Mouse (Mus musculus) kidney, embryonic 15.5 days (tissue): ENCODE results near the gene 2310030G06Rik. TPM values are rescaled to one million over a fixed set of nuclear protein-coding genes. Genes with fewer than 3 reads are reported as not detected.
A peak's percentile ranks its signal among the peaks of the same experiment; 100 is the strongest.

Experiments used
- ATAC-seq: fragments of 200-750 bp; cut with Nextera tagmentation; replicated peaks from 2 replicates; pipeline ENCODE4 v1.8.0; 2017; ENCODE audit warnings: moderate TSS enrichment; ENCODE audit not compliant: low FRiP score
- H3K27ac ChIP-seq: fragments of 300-500 bp; sonication (generic); 2 replicates; pipeline ENCODE4 v1.5.1; 2015; ENCODE audit warnings: mild to moderate bottlenecking, inconsistent platforms
- H3K27me3 ChIP-seq: fragments of 300-500 bp; sonication (generic); 2 replicates; pipeline ENCODE4 v1.6.1; 2015; ENCODE audit warnings: inconsistent platforms
- H3K36me3 ChIP-seq: fragments of 300-500 bp; sonication (generic); 2 replicates; pipeline ENCODE4 v1.6.1; 2015; ENCODE audit warnings: inconsistent platforms
- H3K4me1 ChIP-seq: fragments of 300-500 bp; sonication (generic); 2 replicates; pipeline ENCODE4 v1.6.1; 2015; ENCODE audit warnings: inconsistent platforms
- H3K4me2 ChIP-seq: fragments of 300-500 bp; sonication (generic); 2 replicates; pipeline ENCODE4 v1.6.1; 2015; ENCODE audit warnings: moderate library complexity, mild to moderate bottlenecking, inconsistent platforms
- H3K4me3 ChIP-seq: fragments of 300-500 bp; sonication (generic); replicated peaks from 2 replicates; pipeline ENCODE4 v1.5.1; 2015; ENCODE audit warnings: mild to moderate bottlenecking, inconsistent platforms
- H3K9ac ChIP-seq: fragments of 300-500 bp; sonication (generic); 2 replicates; pipeline ENCODE4 v1.6.1; 2015; ENCODE audit warnings: mild to moderate bottlenecking, inconsistent platforms
- H3K9me3 ChIP-seq: fragments of 300-500 bp; sonication (generic); replicated peaks from 2 replicates; pipeline ENCODE4 v1.6.1; 2016; ENCODE audit warnings: inconsistent platforms
- WGBS: fragments of 180-500 bp; shearing (Covaris S2); methylation state at CpG from one replicate; pipeline ENCODE4 v1.1.7; 2015; ENCODE audit warnings: mixed read lengths; 5-methylcytosine and 5-hydroxymethylcytosine counted together
- polyA plus RNA-seq: library from polyadenylated mRNA; unstranded; fragments of >200 nt; fragmentation: Nextera tagmentation; extraction: Ambion mirVana; gene quantifications from 2 replicates; pipeline ENCODE4 v1.2.1, GENCODE M21; 2015

The 2310030G06Rik gene
- polyA plus RNA-seq, 1 experiment from 2014 or later, result 8.9 TPM

DNA sequence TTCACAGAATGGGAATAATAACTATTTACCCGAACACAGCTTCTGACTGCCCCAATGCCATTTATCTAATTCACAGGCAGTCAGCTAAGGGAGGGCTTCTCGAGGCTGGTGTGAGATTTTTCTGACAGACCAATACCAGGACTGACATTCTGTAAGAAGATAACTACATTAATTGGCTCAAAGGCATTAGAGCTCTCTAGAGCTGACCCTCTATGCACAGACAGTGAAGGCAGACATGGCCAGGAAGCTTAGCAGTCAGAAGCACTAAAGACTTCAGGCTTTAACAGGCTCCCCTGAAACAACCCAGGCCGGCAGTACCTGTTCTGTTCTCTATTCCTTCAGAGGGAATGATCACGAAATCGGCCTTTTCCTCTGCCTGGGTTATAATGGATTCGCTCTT, 51.2 kb downstream of the 2310030G06Rik start:
- 83% methylated on average over 6 of the region's 6 CpGs for WGBS
- H3K9me3 ChIP-seq, result no peaks in the 10 kb centered on the region
- no peak overlapping the region for H3K27ac ChIP-seq
- H3K27me3 ChIP-seq, result peaks cover 20% of the 10 kb centered on the region
- no peak overlapping the region for H3K4me2 ChIP-seq
- H3K9ac ChIP-seq, result no peak overlapping the region
- peaks cover 34% of the 10 kb centered on the region for H3K4me1 ChIP-seq
- H3K4me3 ChIP-seq, result no peak overlapping the region
- no peaks in the 10 kb centered on the region; the same call in 1 of the 2 replicates for H3K36me3 ChIP-seq
- no peak for ATAC-seq

DNA sequence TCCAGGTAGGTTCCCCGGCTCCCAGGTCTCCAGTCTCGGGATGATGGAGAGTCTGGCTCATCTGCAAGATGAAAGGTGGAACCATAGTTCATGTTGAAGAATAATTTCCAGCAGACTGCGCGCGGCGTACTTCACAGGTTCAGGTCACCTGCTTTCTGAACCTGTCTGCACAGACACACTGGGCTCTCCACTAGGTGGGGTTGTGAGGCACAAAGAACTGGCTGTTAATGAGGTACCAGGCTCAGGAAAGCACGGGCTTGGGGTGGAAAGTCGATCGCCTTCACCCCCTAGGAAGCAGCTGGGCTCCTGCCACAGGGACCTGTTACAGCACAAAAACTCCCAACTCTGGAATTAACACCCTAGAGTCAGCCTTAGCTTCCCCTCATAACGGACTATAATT, 52.7 kb downstream of the 2310030G06Rik start:
- peaks cover 26% of the 10 kb centered on the region for H3K4me1 ChIP-seq
- H3K9me3 ChIP-seq, result no peaks in the 10 kb centered on the region
- no peak; the same call in 1 of the 2 replicates for ATAC-seq
- peaks cover 4% of the 10 kb centered on the region; the same call in 1 of the 2 replicates for H3K36me3 ChIP-seq
- H3K9ac ChIP-seq, result no peak overlapping the region
- H3K27me3 ChIP-seq, result peaks cover 5% of the 10 kb centered on the region; the same call in 1 of the 2 replicates
- H3K27ac ChIP-seq, result peak overlapping the region; percentile 41
- 18% methylated on average over 10 of the region's 10 CpGs for WGBS
- H3K4me2 ChIP-seq, result peak overlapping the region; percentile 50
- H3K4me3 ChIP-seq, result peak overlapping the region; percentile 24

DNA sequence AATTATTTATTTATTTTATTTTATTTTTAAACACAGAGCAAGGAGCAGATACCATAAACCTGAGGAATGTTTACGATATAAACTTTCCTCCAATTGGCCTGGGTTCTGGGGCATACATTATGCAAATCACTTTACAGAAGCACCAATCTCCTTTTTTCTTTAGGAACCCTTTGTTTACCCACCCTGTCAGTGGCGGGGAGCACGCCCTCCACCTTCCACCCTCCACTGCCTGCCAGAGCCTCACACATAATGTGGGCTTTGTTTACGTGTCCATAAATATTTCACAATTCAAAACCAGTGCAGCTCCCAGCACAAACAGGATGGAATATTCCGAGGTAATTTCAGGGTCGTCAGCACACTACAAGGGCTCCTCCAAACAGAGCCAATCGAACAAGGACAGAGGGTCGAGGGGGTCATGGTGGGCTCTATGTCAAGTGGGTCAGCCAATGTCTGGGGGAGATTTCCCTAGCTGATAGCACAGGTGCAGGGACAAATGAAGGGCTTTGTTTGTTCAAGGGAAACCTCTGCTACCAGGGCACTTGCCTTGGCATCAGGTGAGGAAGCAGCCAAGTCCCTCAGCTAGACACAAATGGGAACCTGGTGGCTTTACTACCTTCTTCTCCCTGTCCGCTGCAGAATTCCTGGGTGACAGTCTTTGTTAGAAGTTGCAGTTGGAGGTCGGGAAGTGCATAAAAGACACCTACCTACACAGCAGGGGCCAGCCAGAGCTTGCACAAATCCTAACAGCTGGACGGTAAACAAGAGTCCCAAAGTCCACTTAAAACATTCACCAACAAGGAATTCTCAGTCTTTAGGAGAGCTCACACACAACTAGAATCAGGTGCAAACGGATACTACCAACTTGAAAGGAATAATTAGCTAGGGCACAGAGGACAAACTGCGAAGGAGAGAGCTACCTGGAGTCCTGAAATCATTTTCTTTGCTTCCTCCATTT, 53.4 kb downstream of the 2310030G06Rik start:
- peak; percentile 80 for ATAC-seq
- Histone ChIP-seq H3K4me1 (peaks cover 20% of the 10 kb centered on the region), H3K27ac (peak overlapping the region; percentile 41), H3K4me3 (peak overlapping the region; percentile 24), H3K27me3 (no peaks in the 10 kb centered on the region), H3K9me3 (no peaks in the 10 kb centered on the region), H3K9ac (no peak overlapping the region), H3K36me3 (peaks cover 4% of the 10 kb centered on the region; the same call in 1 of the 2 replicates), H3K4me2 (peak overlapping the region; percentile 50)
- 25% methylated on average over 13 of the region's 13 CpGs for WGBS

Other genes with a start within 250 kb of the 2310030G06Rik start
- 88.2 and 94.1 TPM in 2 replicates for gene Pts, start 217.8 kb downstream of the 2310030G06Rik start, polyA plus RNA-seq
- 1.7 and 3.0 TPM in 2 replicates for gene Il18, start 191.7 kb downstream of the 2310030G06Rik start, polyA plus RNA-seq
- gene Bco2, start 191.4 kb downstream of the 2310030G06Rik start, polyA plus RNA-seq, result 0.08 and 0.12 TPM in 2 replicates
- 0.18 TPM in 1 of 2 replicates, not detected in the other for gene Tex12, start 185.2 kb downstream of the 2310030G06Rik start, polyA plus RNA-seq
- gene Sdhd, start 142.7 kb downstream of the 2310030G06Rik start, polyA plus RNA-seq, result 363 and 376 TPM in 2 replicates
- 259 and 296 TPM in 2 replicates for gene Timm8b, start 142.6 kb downstream of the 2310030G06Rik start, polyA plus RNA-seq
- 4.9 and 5.6 TPM in 2 replicates for gene Pih1d2, start 129.2 kb downstream of the 2310030G06Rik start, polyA plus RNA-seq
- gene Nkapd1, start 129.1 kb downstream of the 2310030G06Rik start, polyA plus RNA-seq, result 22.1 and 24.8 TPM in 2 replicates
- gene Dlat, start 86.8 kb downstream of the 2310030G06Rik start, polyA plus RNA-seq, result 60.4 and 67.2 TPM in 2 replicates
- 8.3 and 8.5 TPM in 2 replicates for gene Dixdc1, start 7.0 kb downstream of the 2310030G06Rik start, polyA plus RNA-seq
- gene Cryab, start 4.8 kb upstream of the 2310030G06Rik start, polyA plus RNA-seq, result 53.1 and 59.0 TPM in 2 replicates
- 8.1 and 10.5 TPM in 2 replicates for gene Hspb2, start 5.8 kb upstream of the 2310030G06Rik start, polyA plus RNA-seq
- 10.9 and 11.7 TPM in 2 replicates for gene Fdxacb1, start 21.7 kb upstream of the 2310030G06Rik start, polyA plus RNA-seq
- 35.6 and 35.9 TPM in 2 replicates for gene Alg9, start 28.5 kb upstream of the 2310030G06Rik start, polyA plus RNA-seq
- 30.1 and 35.0 TPM in 2 replicates for gene 1110032A03Rik, start 29.0 kb upstream of the 2310030G06Rik start, polyA plus RNA-seq
- 74.8 and 75.6 TPM in 2 replicates for gene Ppp2r1b, start 98.8 kb upstream of the 2310030G06Rik start, polyA plus RNA-seq